Mouse (Mus musculus) adrenal gland (tissue): ENCODE results near the gene Fto.

Experiments
- intact Hi-C: fragments of 180-260 bp; cut with DNase I; formaldehyde crosslinking; loops from one replicate; pipeline ENCODE4 v1.15.1; 2025

The Fto gene

GRCm38 (mm10) chr8:91355956-91356699 is 42.8 kb downstream of the Fto start:
- intact Hi-C loops, result no loop called here

DNA sequence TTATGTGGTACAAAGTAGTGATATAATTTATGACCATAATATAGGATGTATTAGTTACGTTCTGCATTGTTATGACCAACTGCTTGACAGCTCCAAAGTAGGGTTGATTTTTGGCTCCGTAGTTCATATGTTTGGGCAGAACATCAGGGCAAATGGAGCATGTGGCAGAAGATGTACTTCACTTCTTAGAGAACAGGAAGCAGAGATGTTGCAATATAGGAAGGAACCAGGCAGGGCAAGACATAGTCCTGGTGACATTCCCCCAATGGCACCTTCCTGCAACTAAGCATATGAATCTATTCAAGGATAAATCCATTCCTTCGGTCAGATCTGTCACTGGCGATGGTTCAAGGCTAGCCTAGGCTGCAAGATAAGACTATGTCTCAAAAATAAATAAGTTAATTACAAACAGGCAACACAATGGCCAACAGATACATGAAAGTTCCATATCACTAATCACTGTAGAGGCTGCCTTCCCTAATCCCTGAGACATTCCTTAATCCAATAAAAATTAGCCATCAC is 44.2 kb downstream of the Fto start:
- intact Hi-C loops, result no loop called here

GRCm38 (mm10) chr8:91358016-91358415 is 44.7 kb downstream of the Fto start:
- intact Hi-C loops, result no loop called here

DNA sequence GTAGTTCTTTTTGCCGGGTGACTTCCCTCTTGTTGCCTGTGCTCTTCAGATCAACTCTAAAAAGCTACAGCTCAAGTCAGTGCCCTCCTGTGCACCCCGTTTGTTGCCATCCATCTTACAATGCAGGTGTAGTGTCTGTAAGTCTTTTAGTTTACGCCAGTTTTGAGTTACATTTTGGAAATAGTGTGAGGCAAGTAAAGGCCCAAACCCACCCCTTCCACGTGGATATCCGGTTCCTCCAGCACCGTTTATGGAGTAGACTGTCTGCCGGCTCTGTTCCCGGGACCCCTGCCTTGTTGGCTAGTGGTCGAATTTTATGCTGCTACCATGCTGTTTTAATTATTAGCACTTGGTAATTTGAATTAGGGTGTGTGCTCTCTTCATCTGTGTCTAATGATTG is 46.2 kb downstream of the Fto start:
- intact Hi-C loops, result no loop called here

DNA sequence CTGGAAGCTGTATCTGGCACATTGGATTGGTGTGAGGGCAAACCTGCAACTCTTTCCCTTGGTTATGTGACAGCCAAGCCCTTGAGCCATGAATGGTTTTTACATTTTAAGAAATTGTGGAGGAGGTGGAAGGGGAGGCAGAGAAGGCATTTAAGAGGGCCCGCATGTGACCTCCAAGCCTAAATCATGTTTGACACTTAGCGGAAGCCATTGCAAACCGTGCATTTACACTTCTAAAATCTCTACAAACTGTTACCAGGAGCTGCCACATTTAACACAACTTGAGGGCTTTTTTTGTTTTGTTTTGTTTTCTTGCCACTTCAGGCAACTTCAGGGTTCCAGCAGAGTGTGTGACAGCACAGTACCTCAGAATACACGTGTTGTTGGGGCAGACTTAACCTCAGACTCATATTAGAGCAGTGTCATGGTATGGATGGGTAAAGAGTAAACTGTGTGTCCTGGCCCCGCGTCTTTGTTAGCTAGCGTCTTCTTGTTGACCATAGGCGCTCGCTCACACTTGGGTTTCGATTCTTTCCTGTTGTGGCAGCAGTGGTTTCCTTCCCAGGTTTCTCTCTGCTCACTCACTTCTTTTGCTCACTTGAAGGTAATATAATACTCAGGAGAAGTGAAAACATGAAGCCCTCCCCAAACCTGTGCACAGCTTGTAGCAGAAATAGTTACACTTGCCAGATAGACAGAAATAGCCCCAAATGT is 47.5 kb downstream of the Fto start:
- intact Hi-C loops, result no loop called here

- intact Hi-C loops, result no loop called here
Measured at GRCm38 (mm10) chr8:91363272-91363860, 50.0 kb downstream of the Fto start.

- intact Hi-C loops, result no loop called here
Measured at GRCm38 (mm10) chr8:91364216-91364615, 50.9 kb downstream of the Fto start.

DNA sequence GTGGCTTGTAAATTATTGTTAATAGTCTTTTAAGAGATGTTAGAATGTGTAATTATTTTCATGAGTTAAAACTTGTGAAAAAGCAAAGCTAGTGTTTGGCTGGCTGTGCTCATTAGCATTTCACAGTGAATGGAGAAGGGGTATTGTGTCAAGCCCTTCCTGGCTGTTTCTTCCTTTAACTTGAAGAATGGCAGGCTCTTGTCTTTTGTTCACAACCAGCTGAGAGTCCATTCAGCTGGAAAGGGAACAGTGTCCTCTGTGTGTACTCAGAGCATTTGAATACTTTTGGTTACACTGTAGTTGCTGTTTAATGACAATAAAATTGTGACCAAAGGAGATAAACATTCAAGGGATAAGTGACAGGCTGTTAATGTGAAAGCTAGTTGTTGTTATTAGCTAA is 52.5 kb downstream of the Fto start:
- intact Hi-C loops, result no loop called here

DNA sequence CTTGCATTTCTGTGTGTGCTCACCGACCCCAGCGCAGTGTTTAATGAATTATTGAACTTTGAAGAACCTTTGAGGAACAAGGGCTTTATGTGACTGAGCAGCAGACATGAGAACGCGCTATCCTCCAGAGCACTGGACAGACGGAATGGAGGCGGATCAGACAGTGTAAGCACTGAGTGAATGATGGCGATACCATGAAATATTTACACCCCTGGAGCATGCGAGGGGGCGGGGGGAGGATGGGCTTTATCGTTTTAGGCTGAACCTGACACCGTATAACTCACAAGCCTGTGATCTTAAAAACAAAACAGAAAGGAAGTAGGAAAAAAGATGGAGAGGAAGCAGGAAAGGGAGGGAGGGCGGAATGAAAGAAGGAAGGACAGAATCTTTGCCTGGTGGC is 57.6 kb downstream of the Fto start:
- intact Hi-C loops, result loop anchor here (10.0 kb wide), 3 partner anchors 164 to 1004 kb away; no protein-coding TSS in a partner anchor

- intact Hi-C loops, result loop anchor here (10.0 kb wide), 3 partner anchors 163 to 1003 kb away; no protein-coding TSS in a partner anchor
Measured at GRCm38 (mm10) chr8:91371995-91372394, 58.7 kb downstream of the Fto start.

- intact Hi-C loops, result loop anchor here (10.0 kb wide), 3 partner anchors 162 to 1002 kb away; no protein-coding TSS in a partner anchor
Measured at GRCm38 (mm10) chr8:91372780-91373577, 59.7 kb downstream of the Fto start.

- intact Hi-C loops, result loop anchor here (5.0 to 10.0 kb wide), 4 partner anchors 112 to 1000 kb away; no protein-coding TSS in a partner anchor
Measured at GRCm38 (mm10) chr8:91375054-91375938, 62.0 kb downstream of the Fto start.

DNA sequence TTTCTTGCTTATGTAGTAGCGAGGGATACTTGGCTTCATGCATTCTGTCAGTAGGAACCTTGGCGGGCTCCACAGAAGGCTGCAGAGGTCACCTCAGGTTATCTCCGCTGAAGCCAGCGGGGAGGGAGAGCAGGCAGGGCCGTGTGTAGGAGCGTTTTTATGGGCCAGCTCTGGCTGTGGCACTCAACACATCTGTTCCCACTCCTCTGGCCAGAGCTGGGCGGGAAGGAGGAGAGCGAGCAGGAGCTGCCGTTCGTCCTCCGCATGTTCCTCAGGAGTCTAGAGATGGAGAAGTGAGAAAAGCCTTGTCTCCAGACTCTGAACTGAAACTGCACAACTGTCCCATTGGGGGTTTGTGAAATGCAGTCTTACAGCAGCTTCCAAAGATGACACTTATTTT is 63.5 kb downstream of the Fto start:
- intact Hi-C loops, result loop anchor here (5.0 to 10.0 kb wide), 4 partner anchors 111 to 998 kb away; no protein-coding TSS in a partner anchor

- intact Hi-C loops, result loop anchor here (5.0 to 10.0 kb wide), 4 partner anchors 110 to 998 kb away; no protein-coding TSS in a partner anchor
Measured at GRCm38 (mm10) chr8:91377275-91377674, 64.0 kb downstream of the Fto start.

DNA sequence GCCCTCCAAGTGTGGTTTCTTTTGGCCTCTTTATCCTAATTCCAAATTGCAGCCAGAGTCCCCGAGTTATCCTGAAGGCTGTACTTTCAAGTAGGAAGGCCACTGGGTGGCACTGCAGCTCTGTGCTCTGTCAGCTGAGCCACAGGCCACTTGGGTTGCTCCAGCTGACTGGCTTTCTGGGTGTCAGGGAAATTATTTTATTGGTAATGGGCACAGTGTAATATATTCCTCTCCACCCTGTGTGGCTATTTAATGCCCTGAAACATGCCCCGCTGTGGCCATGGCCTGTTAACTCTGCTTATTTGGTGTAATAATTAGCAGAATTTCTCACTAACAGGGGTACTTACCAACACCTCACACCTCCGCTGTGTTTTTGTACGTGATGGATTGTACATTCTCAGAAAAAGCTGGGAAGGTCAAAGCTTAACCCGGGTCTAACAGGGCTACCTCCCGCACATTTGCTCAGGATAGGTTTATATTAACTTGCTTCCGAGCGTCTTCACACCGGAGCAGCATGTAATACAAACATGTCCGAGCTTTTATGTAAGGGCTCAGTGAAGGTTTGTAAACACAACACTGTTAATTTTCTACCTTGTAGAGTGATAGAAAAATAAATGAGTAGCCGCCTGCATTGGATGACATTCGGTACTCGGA is 65.6 kb downstream of the Fto start:
- intact Hi-C loops, result loop anchor here (5.0 to 10.0 kb wide), 4 partner anchors 108 to 996 kb away; no protein-coding TSS in a partner anchor

DNA sequence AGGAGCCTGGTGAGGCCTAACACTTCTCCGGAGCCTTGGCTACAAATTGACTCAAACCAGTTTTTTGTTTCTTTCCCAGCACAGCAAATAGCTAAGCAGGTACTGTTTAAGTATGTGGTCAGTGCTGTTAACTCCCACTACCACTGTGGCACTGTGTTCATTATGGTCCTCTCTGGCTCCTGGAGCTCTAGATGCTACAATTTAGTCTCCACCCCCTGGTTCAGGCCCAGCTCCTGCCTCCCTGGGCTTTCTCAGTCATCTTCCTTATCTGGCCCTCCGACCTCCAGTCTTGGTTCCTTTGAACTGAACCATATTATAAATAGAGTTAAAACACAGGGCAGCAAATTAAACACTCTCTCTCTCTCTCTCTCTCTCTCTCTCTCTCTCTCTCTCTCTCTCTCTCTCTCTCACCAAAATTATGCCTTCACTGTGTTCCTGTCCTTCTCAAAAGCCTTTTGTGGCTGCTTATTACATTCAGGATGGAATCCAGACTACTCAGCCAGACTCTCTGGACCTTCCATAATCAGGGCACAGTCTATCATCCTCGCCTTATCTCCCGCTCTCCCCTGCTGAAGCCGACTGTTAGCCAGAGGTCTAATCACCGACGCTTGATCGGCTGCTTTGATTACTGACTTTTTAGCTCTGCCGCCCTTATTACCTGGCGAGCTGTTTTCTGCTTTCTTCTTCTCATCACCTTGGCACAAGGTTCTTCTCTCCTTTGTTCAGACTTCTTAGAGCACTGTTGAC is 67.6 kb downstream of the Fto start:
- intact Hi-C loops, result no loop called here

DNA sequence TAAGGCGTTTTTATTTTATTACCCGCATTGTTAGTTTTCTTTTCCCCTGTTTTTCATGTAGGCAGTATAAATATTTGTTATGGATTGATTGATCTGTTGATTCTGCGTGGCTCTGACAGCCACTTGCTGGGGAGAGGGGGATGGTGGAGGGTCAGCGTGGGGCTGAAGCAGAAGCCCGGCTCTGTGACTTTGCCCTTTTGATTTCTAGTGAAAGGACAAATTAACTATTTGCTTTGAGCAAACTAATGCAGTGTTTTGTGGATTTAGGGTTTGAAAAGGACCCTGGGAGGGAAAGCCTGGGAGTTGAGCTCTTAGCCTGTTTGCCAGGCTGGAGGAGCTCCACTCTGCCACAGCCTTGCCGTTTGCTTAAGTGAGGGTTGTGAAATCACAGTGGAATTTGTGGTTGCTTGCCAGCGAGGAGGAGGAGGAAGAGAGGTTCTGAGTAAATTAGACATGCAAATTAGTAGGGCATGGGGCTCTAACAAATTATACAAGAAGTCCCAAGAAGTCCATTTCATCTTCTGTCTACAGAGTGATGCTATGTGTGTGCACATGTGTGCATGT is 68.3 kb downstream of the Fto start:
- intact Hi-C loops, result no loop called here

- intact Hi-C loops, result no loop called here
Measured at GRCm38 (mm10) chr8:91383210-91383609, 69.9 kb downstream of the Fto start.
